ENCODE assay signal across 8 mouse cellular contexts in genomic region chr14:76818256-76819010, GRCm38 (mm10).
DNase-seq lines count a peak whose midpoint lies in the region; ATAC-seq lines count a peak whose summit lies in the region.

No protein-coding gene starts in this region.

- H3K4me1 ChIP-seq in kidney, embryonic 14.5 days (ENCODE audit: control insufficient read depth, insufficient read depth, low read length), result peaks cover 31% of the 10 kb centered on the region
- H3K4me1 ChIP-seq in heart, embryonic 16.5 days (ENCODE audit: control insufficient read depth, insufficient read depth, low read length), result peaks cover 37% of the 10 kb centered on the region
- H3K4me1 ChIP-seq in megakaryocyte, embryonic 14.5 days, result peaks cover 14% of the 10 kb centered on the region

- peak; percentile 20 for DNase-seq in kidney, adult 11 months
- DNase-seq in liver, result peak; percentile 29
- no peak for DNase-seq in right cerebral cortex, postnatal 4 days
- DNase-seq in spleen, postnatal 4 days (ENCODE audit: low spot score in 2 of 2), result no peak
- DNase-seq in cerebellum, adult 11-12 months, result no peak

- H3K4me3 ChIP-seq in kidney, embryonic 14.5 days (ENCODE audit: low read length), result no peak overlapping the region
- H3K4me3 ChIP-seq in heart, embryonic 16.5 days (ENCODE audit: low read length), result no peak overlapping the region
- H3K4me3 ChIP-seq in megakaryocyte, embryonic 14.5 days (replicated peaks), result peak overlapping the region; percentile 76

- no peaks in the 10 kb centered on the region for H3K9me3 ChIP-seq in kidney, embryonic 14.5 days (ENCODE audit: control insufficient read depth, low read length)
- H3K9me3 ChIP-seq in heart, embryonic 16.5 days (replicated peaks; ENCODE audit: control insufficient read depth, low read length), result no peaks in the 10 kb centered on the region
- H3K9me3 ChIP-seq in megakaryocyte, embryonic 14.5 days, result no peaks in the 10 kb centered on the region

- WGBS in kidney, embryonic 14.5 days, result 65% methylated on average over 10 of the region's 10 CpGs
- 55% methylated on average over 10 of the region's 10 CpGs for WGBS in heart, embryonic 16.5 days

- H3K36me3 ChIP-seq in kidney, embryonic 14.5 days (ENCODE audit: control insufficient read depth, insufficient read depth, low read length), result no peaks in the 10 kb centered on the region
- H3K36me3 ChIP-seq in heart, embryonic 16.5 days (ENCODE audit: control insufficient read depth, insufficient read depth), result no peaks in the 10 kb centered on the region
- H3K36me3 ChIP-seq in megakaryocyte, embryonic 14.5 days (replicated peaks; ENCODE audit: low read length), result no peaks in the 10 kb centered on the region

- no peak overlapping the region for H3K27ac ChIP-seq in kidney, embryonic 14.5 days (ENCODE audit: low read depth, low read length)
- H3K27ac ChIP-seq in heart, embryonic 16.5 days (ENCODE audit: low read length), result peak overlapping the region; percentile 14; the same call in 1 of the 2 replicates

- no peak overlapping the region for H3K4me2 ChIP-seq in kidney, embryonic 14.5 days (replicated peaks; ENCODE audit: low read depth, low read length)
- H3K4me2 ChIP-seq in heart, embryonic 16.5 days (ENCODE audit: low read depth, low read length), result no peak overlapping the region

- no peak for ATAC-seq in kidney, embryonic 14.5 days (ENCODE audit: low FRiP score, low TSS enrichment)
- no peak for ATAC-seq in heart, embryonic 16.5 days (replicated peaks; ENCODE audit: extremely low read depth, insufficient read depth, low FRiP score)

- H3K9ac ChIP-seq in kidney, embryonic 14.5 days (ENCODE audit: low read depth, low read length), result no peak overlapping the region
- 0 out of 2 replicates have a peak overlapping the region, but pooled peaks have one; percentile 13 for H3K9ac ChIP-seq in heart, embryonic 16.5 days (ENCODE audit: low read length)

- no peaks in the 10 kb centered on the region for H3K27me3 ChIP-seq in kidney, embryonic 14.5 days (ENCODE audit: control insufficient read depth, insufficient read depth, low read length)
- no peaks in the 10 kb centered on the region for H3K27me3 ChIP-seq in heart, embryonic 16.5 days (ENCODE audit: control insufficient read depth, insufficient read depth, low read length)
- H3K27me3 ChIP-seq in megakaryocyte, embryonic 14.5 days (replicated peaks), result peaks cover 59% of the 10 kb centered on the region

Comparison
In these comparisons a context has a peak if more than half of its experiments do, and no peak if none do; other contexts are left out.
1. DNase-seq: peak in kidney, adult 11 months (single experiment) and liver (single experiment); none in right cerebral cortex, postnatal 4 days (single experiment), spleen, postnatal 4 days (0 of 2) and cerebellum, adult 11-12 months (single experiment).